In the genomic region with DNA sequence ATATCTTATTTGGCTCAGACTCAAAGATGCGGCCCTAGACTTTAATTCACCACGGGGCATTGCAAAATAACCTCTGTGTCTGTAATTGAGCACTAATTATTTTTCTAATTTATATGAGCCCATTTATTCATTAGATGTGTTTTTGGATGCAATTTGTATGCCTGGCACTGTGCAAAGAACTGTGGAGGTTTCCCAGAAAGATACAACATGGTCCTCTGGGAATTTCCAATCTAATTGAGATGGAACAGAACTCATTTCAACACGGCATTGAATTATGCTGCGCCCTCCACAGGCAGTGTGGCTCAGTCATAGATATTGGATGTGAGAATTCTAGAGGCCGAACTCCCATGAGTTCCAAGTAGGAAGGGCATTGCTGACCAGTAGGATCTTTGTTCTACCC, we compare ENCODE assay signal across 28 mouse cellular contexts.
A peak's percentile ranks its signal among the peaks of the same experiment; 100 is the strongest.
DNase-seq lines count a peak whose midpoint lies in the region; ATAC-seq and TF ChIP-seq lines count a peak whose summit lies in the region.
"Had no signal": no experiment of that assay in that cellular context is flagged by ENCODE, and none has a peak within 500 bp of the region (broad histone marks: within the 10 kb centered on the region; RNA-seq: fewer than 3 reads in every experiment).

No protein-coding gene starts in this region.

- WGBS in hindbrain, embryonic 11.5 days = 81% methylated on average over 5 of the region's 5 CpGs
- 87% methylated on average over 5 of the region's 5 CpGs for WGBS in hindbrain, embryonic 10.5 days
- 60% methylated on average over 5 of the region's 5 CpGs for WGBS in hindbrain, embryonic 13.5 days
- 72% methylated on average over 5 of the region's 5 CpGs for WGBS in midbrain, embryonic 15.5 days
- WGBS in cerebellum, adult 2 months = 69% methylated on average over 5 of the region's 5 CpGs

- no peaks in the 10 kb centered on the region for H3K36me3 ChIP-seq in hindbrain, embryonic 11.5 days (ENCODE audit: control insufficient read depth, insufficient read depth, low read length)
- no peaks in the 10 kb centered on the region for H3K36me3 ChIP-seq in hindbrain, embryonic 10.5 days
- H3K36me3 ChIP-seq in hindbrain, embryonic 13.5 days = peaks cover 22% of the 10 kb centered on the region
- peaks cover 3% of the 10 kb centered on the region; the same call in 1 of the 2 replicates for H3K36me3 ChIP-seq in midbrain, embryonic 15.5 days (replicated peaks)
- H3K36me3 ChIP-seq: embryonic facial prominence, embryonic 12.5 days; heart, embryonic 13.5 days had no signal

- ATAC-seq in hindbrain, embryonic 11.5 days (ENCODE audit: low FRiP score) = peak; percentile 18; the same call in 1 of the 2 replicates
- ATAC-seq in hindbrain, embryonic 13.5 days (ENCODE audit: low FRiP score) = peak; percentile 82
- ATAC-seq in midbrain, embryonic 15.5 days (replicated peaks) = 0 out of 2 replicates have a peak, but pooled peaks have one; percentile 32
- ATAC-seq: intestine, embryonic 16.5 days had no signal

- no peak overlapping the region for H3K4me3 ChIP-seq in hindbrain, embryonic 11.5 days (ENCODE audit: low read depth, low read length)
- H3K4me3 ChIP-seq in hindbrain, embryonic 10.5 days = no peak overlapping the region
- H3K4me3 ChIP-seq in hindbrain, embryonic 13.5 days = no peak overlapping the region
- H3K4me3 ChIP-seq in midbrain, embryonic 15.5 days = no peak overlapping the region
- no peak overlapping the region for H3K4me3 ChIP-seq in cerebellum, adult 2 months (replicated peaks; ENCODE audit: insufficient read depth, low read depth, low read length)
- H3K4me3 ChIP-seq: embryonic facial prominence, embryonic 12.5 days; heart, embryonic 13.5 days; myocyte had no signal

- TF ChIP-seq POLR2A in cerebellum, adult 2 months (IDR thresholded peaks at IDR 0.05; ENCODE audit: borderline replicate concordance, insufficient read depth, low read length) = no peak

- TF ChIP-seq CTCF in cerebellum, adult 2 months (IDR thresholded peaks at IDR 0.05; ENCODE audit: borderline replicate concordance, insufficient read depth, low read depth, low read length) = no peak

- H3K27me3 ChIP-seq in hindbrain, embryonic 11.5 days (ENCODE audit: control insufficient read depth, insufficient read depth, low read length) = no peaks in the 10 kb centered on the region
- H3K27me3 ChIP-seq in hindbrain, embryonic 10.5 days (ENCODE audit: insufficient read depth, poor library complexity, severe bottlenecking) = no peaks in the 10 kb centered on the region
- H3K27me3 ChIP-seq in hindbrain, embryonic 13.5 days = no peaks in the 10 kb centered on the region
- no peaks in the 10 kb centered on the region for H3K27me3 ChIP-seq in midbrain, embryonic 15.5 days (replicated peaks)
- no peaks in the 10 kb centered on the region for H3K27me3 ChIP-seq in cerebellum, adult 2 months (ENCODE audit: control insufficient read depth, insufficient read depth, low read length)
- H3K27me3 ChIP-seq: embryonic facial prominence, embryonic 12.5 days; heart, embryonic 13.5 days had no signal

- no peaks in the 10 kb centered on the region for H3K4me1 ChIP-seq in hindbrain, embryonic 11.5 days (replicated peaks; ENCODE audit: control insufficient read depth, insufficient read depth, low read length)
- peaks cover 5% of the 10 kb centered on the region; the same call in 1 of the 2 replicates for H3K4me1 ChIP-seq in hindbrain, embryonic 10.5 days (replicated peaks)
- 0 out of 2 replicates have a peak, but pooled peaks cover 7% of the 10 kb centered on the region for H3K4me1 ChIP-seq in hindbrain, embryonic 13.5 days (replicated peaks)
- no peaks in the 10 kb centered on the region for H3K4me1 ChIP-seq in midbrain, embryonic 15.5 days
- H3K4me1 ChIP-seq in cerebellum, adult 2 months (ENCODE audit: control insufficient read depth, insufficient read depth, low read length) = no peaks in the 10 kb centered on the region
- H3K4me1 ChIP-seq: embryonic facial prominence, embryonic 12.5 days; heart, embryonic 13.5 days had no signal

- no peaks in the 10 kb centered on the region for H3K9me3 ChIP-seq in hindbrain, embryonic 11.5 days (ENCODE audit: control insufficient read depth, low read length)
- no peaks in the 10 kb centered on the region for H3K9me3 ChIP-seq in hindbrain, embryonic 10.5 days
- no peaks in the 10 kb centered on the region for H3K9me3 ChIP-seq in hindbrain, embryonic 13.5 days
- no peaks in the 10 kb centered on the region for H3K9me3 ChIP-seq in midbrain, embryonic 15.5 days
- H3K9me3 ChIP-seq: embryonic facial prominence, embryonic 12.5 days; heart, embryonic 13.5 days had no signal

- no peak overlapping the region for H3K27ac ChIP-seq in hindbrain, embryonic 11.5 days (ENCODE audit: low read depth, low read length)
- no peak overlapping the region for H3K27ac ChIP-seq in hindbrain, embryonic 10.5 days
- peak overlapping the region; percentile 70; the same call in 1 of the 2 replicates for H3K27ac ChIP-seq in hindbrain, embryonic 13.5 days
- H3K27ac ChIP-seq in midbrain, embryonic 15.5 days = no peak overlapping the region
- no peak overlapping the region for H3K27ac ChIP-seq in cerebellum, adult 2 months (ENCODE audit: insufficient read depth, low read length)
- H3K27ac ChIP-seq: embryonic facial prominence, embryonic 12.5 days; heart, embryonic 13.5 days; liver, embryonic 14.5 days; stomach, postnatal 0 days had no signal

- H3K9ac ChIP-seq in hindbrain, embryonic 11.5 days (ENCODE audit: low read depth, low read length) = no peak overlapping the region
- no peak overlapping the region for H3K9ac ChIP-seq in hindbrain, embryonic 13.5 days
- H3K9ac ChIP-seq in midbrain, embryonic 15.5 days = no peak overlapping the region
- H3K9ac ChIP-seq: embryonic facial prominence, embryonic 12.5 days; heart, embryonic 13.5 days; liver, embryonic 14.5 days had no signal

- H3K4me2 ChIP-seq in hindbrain, embryonic 11.5 days (replicated peaks; ENCODE audit: low read depth, low read length) = no peak overlapping the region
- H3K4me2 ChIP-seq in hindbrain, embryonic 13.5 days = no peak overlapping the region
- H3K4me2 ChIP-seq in midbrain, embryonic 15.5 days = no peak overlapping the region
- H3K4me2 ChIP-seq: embryonic facial prominence, embryonic 12.5 days; heart, embryonic 13.5 days had no signal

- DNase-seq in hindbrain, embryonic 11.5 days (ENCODE audit: low spot score) = no peak
- no peak for DNase-seq in hindbrain, embryonic 10.5 days (ENCODE audit: low spot score)
- peak; percentile 9 for DNase-seq in Muller cell, postnatal 12 days (ENCODE audit: inconsistent ontology term)
- DNase-seq in adrenal gland, adult 8-10 months = no peak
- no peak for DNase-seq in lung, postnatal 10 days
- no peak for DNase-seq in cerebellum, adult 2 months
- DNase-seq: adrenal gland, postnatal 25 days; cerebellum, adult 9-11 months; gastrocnemius, postnatal 10 days; heart, postnatal 10 days; kidney, adult 8-10 months; kidney, postnatal 10 days; layer of hippocampus, adult 9-11 months; liver; lung, adult 2 months; lung, postnatal 14 days; right cerebral cortex, adult 18-20 months; spleen, adult 18-20 months; thymus, adult 18-20 months; thymus, postnatal 25 days had no signal

Comparison
In these comparisons a context has a peak if more than half of its experiments do, and no peak if none do; other contexts are left out.
1. ATAC-seq: peak in every context shown above with its lines; median percentile 82 in hindbrain, embryonic 13.5 days; 32 in midbrain, embryonic 15.5 days; 18 in hindbrain, embryonic 11.5 days.